Mouse (Mus musculus) liver, embryonic 16.5 days (tissue): ENCODE measurements at regions not wholly inside any gene's neighbourhood (a gene's known extent, or its start where the extent isn't known, plus 50 kb on each side); places are given as distances from the start of the nearest gene placed in this dataset.

Source experiments
- ATAC-seq: fragments of 200-750 bp; cut with Nextera tagmentation; 2 replicates; pipeline ENCODE4 v1.8.0; 2017; ENCODE audit warnings: low read depth, mild to moderate bottlenecking, moderate number of reproducible peaks, moderate library complexity
- H3K27ac ChIP-seq: fragments of 300-500 bp; sonication (generic); 2 replicates; pipeline ENCODE4 v1.5.1; 2014; ENCODE audit warnings: mild to moderate bottlenecking, low read length
- H3K27me3 ChIP-seq: fragments of 300-500 bp; sonication (generic); 2 replicates; pipeline ENCODE4 v1.6.1; 2014; ENCODE audit warnings: low read depth, low read length, mixed read lengths; ENCODE audit not compliant: control insufficient read depth, insufficient read depth
- H3K36me3 ChIP-seq: fragments of 300-500 bp; sonication (generic); 2 replicates; pipeline ENCODE4 v1.6.1; 2014; ENCODE audit warnings: mild to moderate bottlenecking; ENCODE audit not compliant: control insufficient read depth, insufficient read depth
- H3K4me1 ChIP-seq: fragments of 300-500 bp; sonication (generic); 2 replicates; pipeline ENCODE4 v1.6.1; 2014; ENCODE audit warnings: low read depth, low read length, mixed read lengths; ENCODE audit not compliant: control insufficient read depth
- H3K4me2 ChIP-seq: fragments of 300-500 bp; sonication (generic); 2 replicates; pipeline ENCODE4 v1.6.1; 2014; ENCODE audit warnings: low read depth, low read length, mixed read lengths
- H3K4me3 ChIP-seq: fragments of 300-500 bp; sonication (generic); 2 replicates; pipeline ENCODE4 v1.5.1; 2014; ENCODE audit warnings: low read depth, mild to moderate bottlenecking, low read length
- H3K9ac ChIP-seq: fragments of 300-500 bp; sonication (generic); 2 replicates; pipeline ENCODE4 v1.6.1; 2014; ENCODE audit warnings: low read depth, low read length
- H3K9me3 ChIP-seq: fragments of 300-500 bp; sonication (generic); replicated peaks from 2 replicates; pipeline ENCODE4 v1.6.1; 2016; ENCODE audit warnings: low read length; ENCODE audit not compliant: control insufficient read depth
- WGBS: fragments of 180-500 bp; shearing (Covaris S2); extraction: QIAGEN DNeasy Blood & Tissue Kit; methylation state at CpG from one replicate; pipeline ENCODE4 v1.1.7; 2014; ENCODE audit not compliant: insufficient replicate concordance; 5-methylcytosine and 5-hydroxymethylcytosine counted together

- 64% methylated on average over 3 of the region's 3 CpGs for WGBS
- ATAC-seq, result no peak
- Histone ChIP-seq H3K36me3 (no peaks in the 10 kb centered on the region), H3K9ac (no peak overlapping the region), H3K9me3 (no peaks in the 10 kb centered on the region), H3K4me1 (no peaks in the 10 kb centered on the region), H3K27ac (no peak overlapping the region), H3K27me3 (no peaks in the 10 kb centered on the region), H3K4me3 (no peak overlapping the region), H3K4me2 (no peak overlapping the region)
These were observed 338.0 kb upstream of the Auts2 start for GRCm38 (mm10) chr5:132881170-132881569.

- Histone ChIP-seq H3K36me3 (no peaks in the 10 kb centered on the region), H3K9ac (no peak overlapping the region), H3K4me3 (no peak overlapping the region), H3K27me3 (no peaks in the 10 kb centered on the region), H3K4me1 (no peaks in the 10 kb centered on the region), H3K4me2 (no peak overlapping the region), H3K27ac (no peak overlapping the region), H3K9me3 (no peaks in the 10 kb centered on the region)
- ATAC-seq, result no peak
- 34% methylated on average over 6 of the region's 6 CpGs for WGBS
These were observed 333.2 kb upstream of the Auts2 start for GRCm38 (mm10) chr5:132876336-132876840.

GRCm38 (mm10) chr5:132858846-132859510, 315.8 kb upstream of the Auts2 start:
- H3K4me1 ChIP-seq, result no peaks in the 10 kb centered on the region
- no peak overlapping the region for H3K4me3 ChIP-seq
- no peak for ATAC-seq
- H3K27me3 ChIP-seq, result no peaks in the 10 kb centered on the region
- no peak overlapping the region for H3K27ac ChIP-seq
- no peaks in the 10 kb centered on the region for H3K9me3 ChIP-seq
- H3K36me3 ChIP-seq, result no peaks in the 10 kb centered on the region
- 67% methylated on average over 5 of the region's 5 CpGs for WGBS
- no peak overlapping the region for H3K4me2 ChIP-seq
- no peak overlapping the region for H3K9ac ChIP-seq

GRCm38 (mm10) chr5:132855619-132856510, 312.7 kb upstream of the Auts2 start:
- no peak overlapping the region for H3K4me2 ChIP-seq
- ATAC-seq, result no peak
- 49% methylated on average over 4 of the region's 4 CpGs for WGBS
- H3K9ac ChIP-seq, result no peak overlapping the region
- no peak overlapping the region for H3K27ac ChIP-seq
- no peaks in the 10 kb centered on the region for H3K27me3 ChIP-seq
- no peak overlapping the region for H3K4me3 ChIP-seq
- H3K4me1 ChIP-seq, result no peaks in the 10 kb centered on the region
- H3K36me3 ChIP-seq, result no peaks in the 10 kb centered on the region
- no peaks in the 10 kb centered on the region for H3K9me3 ChIP-seq

- Histone ChIP-seq H3K4me2 (no peak overlapping the region), H3K27me3 (no peaks in the 10 kb centered on the region), H3K27ac (no peak overlapping the region), H3K4me1 (no peaks in the 10 kb centered on the region), H3K9ac (no peak overlapping the region), H3K9me3 (no peaks in the 10 kb centered on the region), H3K36me3 (no peaks in the 10 kb centered on the region), H3K4me3 (no peak overlapping the region)
- no peak for ATAC-seq
- WGBS, result 71% methylated on average over 6 of the region's 6 CpGs
These were observed 307.6 kb upstream of the Auts2 start for GRCm38 (mm10) chr5:132850770-132851169.

GRCm38 (mm10) chr5:132848086-132848485, 304.9 kb upstream of the Auts2 start:
- no peaks in the 10 kb centered on the region for H3K9me3 ChIP-seq
- no peak overlapping the region for H3K4me2 ChIP-seq
- H3K27me3 ChIP-seq, result no peaks in the 10 kb centered on the region
- no peak overlapping the region for H3K9ac ChIP-seq
- no peak overlapping the region for H3K27ac ChIP-seq
- no peaks in the 10 kb centered on the region for H3K36me3 ChIP-seq
- WGBS, result 67% methylated on average over 3 of the region's 3 CpGs
- H3K4me1 ChIP-seq, result no peaks in the 10 kb centered on the region
- ATAC-seq, result no peak
- no peak overlapping the region for H3K4me3 ChIP-seq

- WGBS, result 21% methylated on average over 3 of the region's 3 CpGs
- H3K36me3 ChIP-seq, result no peaks in the 10 kb centered on the region
- H3K4me2 ChIP-seq, result no peak overlapping the region
- H3K27ac ChIP-seq, result no peak overlapping the region
- H3K9me3 ChIP-seq, result no peaks in the 10 kb centered on the region; the same call in 1 of the 2 replicates
- no peaks in the 10 kb centered on the region for H3K4me1 ChIP-seq
- no peak for ATAC-seq
- H3K27me3 ChIP-seq, result no peaks in the 10 kb centered on the region
- no peak overlapping the region for H3K4me3 ChIP-seq
- no peak overlapping the region for H3K9ac ChIP-seq
These were observed 300.1 kb upstream of the Auts2 start for GRCm38 (mm10) chr5:132843284-132843683.

GRCm38 (mm10) chr5:132841794-132842193, 298.6 kb upstream of the Auts2 start:
- Histone ChIP-seq H3K36me3 (no peaks in the 10 kb centered on the region), H3K9ac (no peak overlapping the region), H3K27me3 (no peaks in the 10 kb centered on the region), H3K9me3 (no peaks in the 10 kb centered on the region; the same call in 1 of the 2 replicates), H3K4me3 (no peak overlapping the region), H3K4me1 (no peaks in the 10 kb centered on the region), H3K27ac (no peak overlapping the region), H3K4me2 (no peak overlapping the region)
- ATAC-seq, result no peak
- WGBS, result 65% methylated on average over 3 of the region's 3 CpGs

GRCm38 (mm10) chr5:132837420-132837819, 294.3 kb upstream of the Auts2 start:
- Histone ChIP-seq H3K36me3 (no peaks in the 10 kb centered on the region), H3K4me2 (no peak overlapping the region), H3K27ac (no peak overlapping the region), H3K9ac (no peak overlapping the region), H3K4me3 (no peak overlapping the region), H3K9me3 (no peaks in the 10 kb centered on the region; the same call in 1 of the 2 replicates), H3K27me3 (no peaks in the 10 kb centered on the region), H3K4me1 (no peaks in the 10 kb centered on the region)
- 30% methylated on average over 2 of the region's 2 CpGs for WGBS
- no peak for ATAC-seq
